Mouse (Mus musculus) left cerebral cortex, postnatal 14 days (tissue): ENCODE data around the gene Mrps18a. TPM values are rescaled to one million over a fixed set of nuclear protein-coding genes. Genes with fewer than 3 reads are reported as not detected.
A peak's percentile ranks its signal among the peaks of the same experiment; 100 is the strongest.

Source experiments
- DNase-seq, 2 experiments: peaks; one replicate each; pipeline ENCODE4 v3.0.0; 2021 to 2022; ENCODE audit warnings: low spot score in 2 of 2, mixed read lengths in 1 of 2
- intact Hi-C: fragments of 180-260 bp; cut with DNase I; formaldehyde crosslinking; loops from one replicate; pipeline ENCODE4 v1.15.1; 2025
- total RNA-seq, 2 experiments: library from RNA; stranded (reverse); gene quantifications; 2 replicates each; pipeline ENCODE4 v1.2.3; 2021

Mrps18a gene
- total RNA-seq, 2 experiments from 2014 or later: 79.0 to 83.1 TPM

- peak; percentile 69 to 78 for DNase-seq
- intact Hi-C loops: loop anchor here (1.0 to 5.0 kb wide), 2 partner anchors 100 to 401 kb away; partner anchors contain the start of gene Vegfa
Observed at GRCm38 (mm10) chr17:46132058-46132718, 21.4 kb downstream of the Mrps18a start.

GRCm38 (mm10) chr17:46132862-46133261, 22.1 kb downstream of the Mrps18a start:
- intact Hi-C loops: loop anchor here (1.0 to 5.0 kb wide), 2 partner anchors 101 to 402 kb away; partner anchors contain the start of gene Vegfa
- DNase-seq: no peak

- intact Hi-C loops: no loop called here
- no peak for DNase-seq
Observed at GRCm38 (mm10) chr17:46138563-46139236, 27.9 kb downstream of the Mrps18a start.

- no peak for DNase-seq
Observed at GRCm38 (mm10) chr17:46139872-46140271, 29.1 kb downstream of the Mrps18a start.

GRCm38 (mm10) chr17:46143578-46144423, 33.0 kb downstream of the Mrps18a start, which contains the start of gene Rsph9:
TSS of gene Rsph9 (minus strand) at chr17:46144216.
- peak; percentile 79 to 85 for DNase-seq
- intact Hi-C loops: no loop called here

More at GRCm38 (mm10) chr17:46139872-46140271, 29.1 kb downstream of the Mrps18a start:
- intact Hi-C loops: no loop called here

GRCm38 (mm10) chr17:46152847-46153782, 42.3 kb downstream of the Mrps18a start, which contains the start of gene Mad2l1bp:
TSS of gene Mad2l1bp (minus strand) at chr17:46153553.
- peak; percentile 88 to 90 for DNase-seq
- intact Hi-C loops: no loop called here

GRCm38 (mm10) chr17:46154336-46154735, 43.5 kb downstream of the Mrps18a start:
- intact Hi-C loops: no loop called here
- DNase-seq: no peak

GRCm38 (mm10) chr17:46156680-46157079, 45.9 kb downstream of the Mrps18a start:
- intact Hi-C loops: no loop called here
- DNase-seq: no peak

GRCm38 (mm10) chr17:46157131-46157530, 46.3 kb downstream of the Mrps18a start:
- intact Hi-C loops: no loop called here

GRCm38 (mm10) chr17:46159236-46159635, 48.5 kb downstream of the Mrps18a start:
- intact Hi-C loops: no loop called here
- no peak for DNase-seq

More at GRCm38 (mm10) chr17:46157131-46157530, 46.3 kb downstream of the Mrps18a start:
- DNase-seq: no peak

GRCm38 (mm10) chr17:46160090-46160662, 49.4 kb downstream of the Mrps18a start:
- intact Hi-C loops: no loop called here
- peak; percentile 86 to 88 for DNase-seq

- intact Hi-C loops: no loop called here
- DNase-seq: peak; percentile 97 to 100
Observed at GRCm38 (mm10) chr17:46160686-46161085, 49.9 kb downstream of the Mrps18a start, which contains the start of gene Gtpbp2. TSS of gene Gtpbp2 (plus strand) at chr17:46161032.

GRCm38 (mm10) chr17:46161179-46161578, 50.4 kb downstream of the Mrps18a start:
- intact Hi-C loops: no loop called here
- DNase-seq: no peak

- intact Hi-C loops: no loop called here
- DNase-seq: no peak
Observed at GRCm38 (mm10) chr17:46161710-46162109, 50.9 kb downstream of the Mrps18a start.

GRCm38 (mm10) chr17:46162551-46162950, 51.8 kb downstream of the Mrps18a start:
- intact Hi-C loops: no loop called here

GRCm38 (mm10) chr17:46162951-46163421, 52.2 kb downstream of the Mrps18a start:
- intact Hi-C loops: no loop called here
- no peak for DNase-seq

More at GRCm38 (mm10) chr17:46162551-46162950, 51.8 kb downstream of the Mrps18a start:
- no peak for DNase-seq

GRCm38 (mm10) chr17:46164301-46164700, 53.5 kb downstream of the Mrps18a start:
- no peak for DNase-seq
- intact Hi-C loops: no loop called here

- intact Hi-C loops: no loop called here
- DNase-seq: no peak
Observed at GRCm38 (mm10) chr17:46164791-46165190, 54.0 kb downstream of the Mrps18a start.
